Mouse (Mus musculus) stomach, embryonic 15.5 days (tissue): ENCODE measurements at regions not wholly inside any gene's neighbourhood (a gene's known extent, or its start where the extent isn't known, plus 50 kb on each side); places are given as distances from the start of the nearest gene placed in this dataset.

Experiments used
- ATAC-seq: fragments of 200-750 bp; cut with Nextera tagmentation; 2 replicates; pipeline ENCODE4 v1.8.0; 2017; ENCODE audit warnings: low read depth, moderate number of reproducible peaks, moderate TSS enrichment; ENCODE audit not compliant: insufficient read depth, low FRiP score
- H3K27ac ChIP-seq: fragments of 300-500 bp; sonication (generic); 2 replicates; pipeline ENCODE4 v1.5.1; 2015; ENCODE audit warnings: mild to moderate bottlenecking, inconsistent platforms
- H3K27me3 ChIP-seq: fragments of 300-500 bp; sonication (generic); replicated peaks from 2 replicates; pipeline ENCODE4 v1.6.1; 2015; ENCODE audit warnings: inconsistent platforms
- H3K36me3 ChIP-seq: fragments of 300-500 bp; sonication (generic); 2 replicates; pipeline ENCODE4 v1.6.1; 2015; ENCODE audit warnings: inconsistent platforms
- H3K4me1 ChIP-seq: fragments of 300-500 bp; sonication (generic); 2 replicates; pipeline ENCODE4 v1.6.1; 2015; ENCODE audit warnings: inconsistent platforms
- H3K4me2 ChIP-seq: fragments of 300-500 bp; sonication (generic); 2 replicates; pipeline ENCODE4 v1.6.1; 2015; ENCODE audit warnings: mild to moderate bottlenecking, inconsistent platforms
- H3K4me3 ChIP-seq: fragments of 300-500 bp; sonication (generic); replicated peaks from 2 replicates; pipeline ENCODE4 v1.5.1; 2015; ENCODE audit warnings: inconsistent platforms
- H3K9ac ChIP-seq: fragments of 300-500 bp; sonication (generic); 2 replicates; pipeline ENCODE4 v1.6.1; 2015; ENCODE audit warnings: inconsistent platforms
- H3K9me3 ChIP-seq: fragments of 300-500 bp; sonication (generic); 2 replicates; pipeline ENCODE4 v1.6.1; 2016; ENCODE audit warnings: inconsistent platforms
- WGBS: fragments of 180-500 bp; shearing (Covaris S2); methylation state at CpG from one replicate; pipeline ENCODE4 v1.1.7; 2015; 5-methylcytosine and 5-hydroxymethylcytosine counted together

DNA sequence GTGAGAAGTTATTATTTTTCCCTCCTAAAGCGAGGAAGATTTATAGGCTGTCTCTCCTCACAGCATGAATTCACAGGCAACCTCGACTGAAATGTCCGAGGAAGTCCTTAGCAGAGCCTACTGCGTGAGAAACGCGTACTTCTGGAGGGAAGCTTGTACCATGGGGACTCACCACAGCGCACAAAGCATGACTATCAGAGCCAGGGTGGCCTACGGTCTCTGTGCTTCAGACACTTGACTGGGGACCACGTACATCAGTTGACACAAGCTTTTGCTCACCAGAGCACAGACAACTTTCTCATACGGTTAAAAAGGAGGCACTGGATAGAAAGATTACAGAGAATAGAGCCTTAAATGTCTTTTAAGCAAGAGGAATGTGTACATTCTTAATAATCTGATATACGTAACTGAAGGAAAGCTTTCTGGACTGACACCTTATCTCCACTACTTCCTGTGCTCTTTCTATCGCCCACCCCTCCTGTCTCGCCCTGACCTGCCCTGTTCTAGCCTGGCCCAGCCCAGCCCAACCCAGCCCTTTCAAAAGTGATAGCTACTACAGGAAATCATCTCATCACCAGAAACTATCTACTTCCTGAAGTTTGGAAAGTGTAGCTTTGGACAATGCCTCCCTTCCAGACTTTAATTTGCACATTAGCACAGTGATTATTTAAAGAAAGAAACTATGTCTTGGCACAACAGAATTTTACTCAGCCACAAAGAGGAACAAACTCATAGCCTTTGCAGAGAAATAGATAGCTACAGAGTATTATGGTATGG is 104.2 kb upstream of the Krtap11-1 start:
- ATAC-seq = no peak
- Histone ChIP-seq H3K4me3 (no peak overlapping the region), H3K4me1 (no peaks in the 10 kb centered on the region), H3K9ac (no peak overlapping the region), H3K4me2 (no peak overlapping the region), H3K9me3 (no peaks in the 10 kb centered on the region), H3K36me3 (no peaks in the 10 kb centered on the region), H3K27me3 (no peaks in the 10 kb centered on the region), H3K27ac (no peak overlapping the region)
- WGBS = 57% methylated on average over 13 of the region's 13 CpGs

DNA sequence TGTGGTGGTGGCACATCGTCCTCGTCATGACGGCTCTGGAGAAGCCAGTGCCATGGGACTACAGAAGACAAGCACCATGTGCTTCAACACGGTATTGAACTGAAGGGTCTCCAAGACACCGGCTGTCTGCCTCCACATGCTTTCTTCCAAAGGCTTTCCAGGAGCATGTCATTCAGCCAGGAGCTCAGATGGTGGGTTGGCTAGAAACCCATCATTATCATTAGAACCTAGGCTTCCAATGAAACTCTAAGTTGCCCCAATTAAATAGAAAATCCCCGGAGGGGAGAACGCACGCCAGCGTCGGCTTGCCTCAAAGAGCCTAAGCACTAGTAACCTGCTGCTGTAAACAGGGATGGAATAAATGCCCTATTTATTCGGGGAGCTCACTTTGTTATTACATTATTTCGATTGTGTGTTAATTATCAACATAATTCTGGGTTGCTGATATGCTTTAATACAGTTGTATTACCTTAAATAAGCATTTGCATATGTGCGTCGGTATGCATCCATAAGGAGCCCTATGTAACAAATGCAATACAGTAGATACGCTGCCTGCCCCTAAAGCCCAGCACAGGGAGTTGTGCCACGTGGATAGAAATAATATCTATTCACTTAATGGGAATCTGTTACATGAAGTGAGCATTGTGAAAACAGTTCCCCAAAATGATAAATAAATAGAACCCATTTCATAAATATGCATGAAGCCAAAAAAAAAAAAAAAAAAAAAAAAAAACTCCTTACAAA is 103.3 kb upstream of the Krtap11-1 start:
- H3K27ac ChIP-seq = no peak overlapping the region
- H3K4me1 ChIP-seq = no peaks in the 10 kb centered on the region
- H3K27me3 ChIP-seq = no peaks in the 10 kb centered on the region
- H3K9me3 ChIP-seq = no peaks in the 10 kb centered on the region
- H3K4me2 ChIP-seq = no peak overlapping the region
- no peak overlapping the region for H3K9ac ChIP-seq
- H3K4me3 ChIP-seq = no peak overlapping the region
- no peaks in the 10 kb centered on the region for H3K36me3 ChIP-seq
- ATAC-seq = no peak
- 92% methylated on average over 16 of the region's 16 CpGs for WGBS

DNA sequence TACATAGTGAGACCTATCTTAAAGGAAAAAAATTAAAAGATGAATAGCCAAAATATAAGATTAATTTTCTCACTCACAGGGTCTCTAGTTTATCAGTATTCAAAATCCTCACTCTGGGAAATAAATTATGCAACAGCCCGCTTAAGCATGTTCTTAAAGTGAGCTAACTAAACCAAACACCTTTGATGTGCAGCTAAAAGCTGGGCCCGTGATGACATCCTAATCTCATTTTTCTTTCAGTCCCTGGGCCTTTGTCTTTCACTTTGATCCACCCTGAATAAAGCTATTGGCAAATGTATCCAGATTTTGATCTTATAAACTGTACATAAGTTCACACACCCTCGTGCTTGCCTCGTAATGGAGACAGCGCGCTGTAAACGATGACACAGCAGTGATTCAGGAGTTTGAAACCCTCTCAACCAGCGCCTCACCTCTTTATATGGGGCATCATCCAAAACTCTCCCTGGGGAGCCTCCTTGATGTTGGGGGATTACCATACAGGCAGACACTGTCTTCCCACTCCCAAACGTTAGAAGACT is 100.3 kb upstream of the Krtap11-1 start:
- Histone ChIP-seq H3K36me3 (no peaks in the 10 kb centered on the region), H3K9ac (no peak overlapping the region), H3K4me2 (no peak overlapping the region), H3K9me3 (no peaks in the 10 kb centered on the region), H3K27me3 (no peaks in the 10 kb centered on the region), H3K27ac (no peak overlapping the region), H3K4me3 (no peak overlapping the region), H3K4me1 (no peaks in the 10 kb centered on the region)
- 67% methylated on average over 9 of the region's 9 CpGs for WGBS
- ATAC-seq = no peak

DNA sequence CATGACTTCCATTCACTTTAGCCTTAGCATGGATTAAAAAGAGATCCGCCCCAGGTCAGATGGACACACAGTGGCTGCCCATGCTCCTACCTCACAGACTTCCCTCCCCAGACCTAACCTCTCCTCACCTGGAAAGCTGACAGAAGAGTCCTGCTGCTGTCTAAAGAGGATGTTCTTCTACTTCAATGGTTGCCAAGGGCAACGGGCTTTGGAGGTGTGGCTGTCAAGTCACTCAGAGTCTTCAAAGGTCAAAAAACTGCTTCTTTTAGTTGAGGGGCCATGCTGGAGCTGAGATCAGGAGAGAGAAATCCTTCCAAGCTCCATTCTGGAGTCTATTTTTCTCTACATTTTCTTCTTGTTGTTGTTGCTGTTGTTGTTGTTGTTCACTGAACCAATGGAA is 89.1 kb upstream of the Krtap11-1 start:
- Histone ChIP-seq H3K27me3 (no peaks in the 10 kb centered on the region), H3K9ac (no peak overlapping the region), H3K27ac (no peak overlapping the region), H3K36me3 (no peaks in the 10 kb centered on the region), H3K4me2 (no peak overlapping the region), H3K9me3 (no peaks in the 10 kb centered on the region), H3K4me3 (no peak overlapping the region), H3K4me1 (no peaks in the 10 kb centered on the region)
- WGBS = 63% methylated on average over 2 of the region's 2 CpGs
- ATAC-seq = no peak

DNA sequence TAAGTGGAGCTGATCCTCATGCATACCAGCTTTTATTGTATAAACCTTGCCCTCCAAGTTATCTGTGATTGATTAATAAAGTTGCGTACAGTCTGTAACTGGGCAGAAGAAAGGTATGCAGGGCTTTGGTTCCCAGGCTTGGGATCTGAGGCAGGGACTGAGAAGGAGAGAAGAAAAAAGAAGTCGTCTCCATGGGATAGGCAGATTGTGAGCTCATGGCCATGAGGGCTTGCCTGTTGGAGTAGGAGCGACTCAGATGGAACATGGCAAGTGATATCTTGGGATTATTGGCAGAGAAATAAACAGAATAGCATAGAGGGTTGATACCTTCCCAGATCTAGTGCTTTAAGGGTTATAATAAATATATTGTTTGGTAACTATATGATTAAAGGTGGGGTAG is 85.1 kb upstream of the Krtap11-1 start:
- no peak for ATAC-seq
- Histone ChIP-seq H3K4me3 (no peak overlapping the region), H3K27ac (no peak overlapping the region), H3K9ac (no peak overlapping the region), H3K4me2 (no peak overlapping the region), H3K36me3 (no peaks in the 10 kb centered on the region), H3K4me1 (no peaks in the 10 kb centered on the region), H3K9me3 (no peaks in the 10 kb centered on the region), H3K27me3 (no peaks in the 10 kb centered on the region)
- 71% methylated on average over 3 of the region's 3 CpGs for WGBS

DNA sequence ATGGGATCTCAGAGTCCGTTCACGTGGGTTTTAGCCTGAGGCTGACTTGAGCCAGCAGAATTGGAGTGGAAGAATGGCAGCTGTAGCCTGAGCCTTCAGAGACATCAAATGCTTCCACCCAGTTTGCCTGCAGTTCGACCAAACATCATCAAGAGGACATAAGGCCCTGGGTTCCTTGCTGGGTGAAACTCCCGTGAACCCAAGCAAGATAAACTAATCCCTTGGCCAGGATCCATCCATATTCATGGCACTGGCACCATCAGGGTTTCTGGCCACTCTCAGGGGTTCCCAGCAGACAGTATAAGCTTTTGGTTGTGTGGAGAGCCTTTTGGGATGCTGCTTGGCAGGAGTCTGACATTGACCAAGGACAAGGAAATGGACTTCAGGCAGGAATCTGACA is 77.7 kb upstream of the Krtap11-1 start:
- no peak overlapping the region for H3K9ac ChIP-seq
- no peaks in the 10 kb centered on the region for H3K9me3 ChIP-seq
- WGBS = 76% methylated on average over 4 of the region's 4 CpGs
- no peak for ATAC-seq
- H3K27me3 ChIP-seq = no peaks in the 10 kb centered on the region
- no peak overlapping the region for H3K4me3 ChIP-seq
- H3K27ac ChIP-seq = no peak overlapping the region
- no peak overlapping the region for H3K4me2 ChIP-seq
- H3K36me3 ChIP-seq = no peaks in the 10 kb centered on the region
- H3K4me1 ChIP-seq = no peaks in the 10 kb centered on the region

DNA sequence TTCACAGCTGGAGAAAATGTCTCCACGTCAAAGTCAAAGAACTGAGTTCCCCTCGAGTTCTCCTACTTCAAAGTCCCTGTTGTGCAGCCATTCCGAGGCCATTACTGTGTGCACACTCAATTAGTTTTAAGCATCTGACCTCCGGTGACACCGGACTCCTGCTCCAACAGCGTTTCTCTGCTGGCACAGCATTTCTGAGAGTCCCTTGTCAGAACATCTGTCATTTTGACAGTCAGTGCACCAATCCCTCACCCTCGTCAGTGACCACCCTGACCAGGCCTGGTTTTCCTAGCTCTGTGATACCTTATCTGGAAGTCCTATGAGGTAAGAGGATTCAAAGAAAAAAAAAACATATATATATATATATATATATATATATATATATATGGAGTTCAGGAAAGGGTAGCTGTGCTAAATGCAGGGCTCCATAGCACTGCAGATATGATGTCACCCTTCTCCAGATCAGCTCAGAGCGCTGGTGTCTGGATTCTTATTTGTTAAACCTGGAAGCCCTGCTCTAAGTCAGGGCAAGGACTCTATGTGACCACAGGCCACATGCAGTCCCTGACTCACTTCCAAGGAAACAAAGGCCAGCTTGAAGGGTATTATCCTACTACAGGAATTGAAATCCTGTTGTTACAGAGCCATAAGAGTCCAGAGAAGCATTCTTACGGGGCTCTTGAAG is 63.1 kb upstream of the Krtap11-1 start:
- H3K9me3 ChIP-seq = no peaks in the 10 kb centered on the region
- ATAC-seq = no peak
- H3K4me2 ChIP-seq = no peak overlapping the region
- no peaks in the 10 kb centered on the region for H3K4me1 ChIP-seq
- H3K4me3 ChIP-seq = no peak overlapping the region
- 35% methylated on average over 9 of the region's 9 CpGs for WGBS
- no peaks in the 10 kb centered on the region for H3K36me3 ChIP-seq
- H3K9ac ChIP-seq = no peak overlapping the region
- H3K27ac ChIP-seq = no peak overlapping the region
- no peaks in the 10 kb centered on the region for H3K27me3 ChIP-seq

DNA sequence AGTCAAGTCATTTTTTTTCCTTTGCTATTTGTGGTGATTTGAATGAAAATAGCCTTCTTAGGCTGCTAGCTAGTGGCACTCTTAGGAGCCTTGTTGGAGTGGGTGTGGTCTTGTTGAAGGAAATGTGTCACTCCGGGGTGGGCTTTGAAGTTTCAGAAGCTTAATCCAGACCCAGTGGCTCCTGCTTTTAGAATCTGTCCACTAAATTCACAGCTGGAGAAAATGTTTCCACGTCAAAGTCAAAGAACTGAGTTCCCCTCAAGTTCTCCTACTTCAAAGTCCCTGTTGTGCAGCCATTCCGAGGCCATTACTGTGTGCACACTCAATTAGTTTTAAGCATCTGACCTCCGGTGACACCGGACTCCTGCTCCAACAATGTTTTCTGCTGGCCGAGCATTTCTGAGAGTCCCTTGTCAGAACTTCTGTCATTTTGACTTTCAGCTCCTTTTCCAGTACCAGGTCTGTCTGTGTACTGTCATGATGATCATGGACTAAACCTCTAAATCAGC is 61.2 kb upstream of the Krtap11-1 start:
- Histone ChIP-seq H3K4me2 (no peak overlapping the region), H3K9ac (no peak overlapping the region), H3K4me3 (no peak overlapping the region), H3K27ac (no peak overlapping the region), H3K9me3 (no peaks in the 10 kb centered on the region), H3K36me3 (no peaks in the 10 kb centered on the region), H3K4me1 (no peaks in the 10 kb centered on the region), H3K27me3 (no peaks in the 10 kb centered on the region)
- ATAC-seq = no peak
- 53% methylated on average over 6 of the region's 6 CpGs for WGBS

DNA sequence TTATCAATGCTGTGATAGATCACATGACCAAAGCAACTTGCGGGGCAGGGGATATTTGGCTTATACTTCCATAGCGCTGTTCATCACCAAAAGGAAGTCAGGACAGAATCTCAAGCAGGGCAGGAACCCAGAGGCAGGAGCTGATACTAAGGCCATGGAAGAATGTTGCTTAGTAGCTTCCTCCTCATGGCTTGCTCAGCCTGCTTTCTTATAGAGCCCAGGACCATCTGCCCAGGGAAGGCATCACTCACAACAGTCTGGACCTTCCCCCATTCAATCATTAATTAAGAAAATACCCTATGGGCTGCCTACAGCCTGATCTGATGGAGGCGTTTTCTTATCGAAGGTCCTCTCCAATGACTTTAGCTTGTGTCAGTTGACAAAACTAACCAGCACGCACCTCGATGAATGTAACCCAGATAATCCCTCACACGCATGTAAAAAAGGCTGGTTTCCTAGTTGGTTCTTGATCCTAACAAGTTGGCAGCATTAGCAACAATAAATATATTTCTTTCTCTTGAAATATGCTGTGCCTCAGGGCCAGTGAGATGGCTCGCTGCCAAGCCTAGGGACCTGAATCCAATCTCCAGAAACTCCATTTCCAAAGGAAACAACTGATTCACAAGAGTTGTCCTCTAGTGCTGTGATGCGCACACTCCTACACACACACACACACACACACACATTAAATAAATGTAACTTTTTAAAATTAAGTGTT is 60.6 kb upstream of the Krtap11-1 start:
- no peak overlapping the region for H3K4me2 ChIP-seq
- no peaks in the 10 kb centered on the region for H3K36me3 ChIP-seq
- no peaks in the 10 kb centered on the region for H3K27me3 ChIP-seq
- ATAC-seq = no peak
- no peak overlapping the region for H3K4me3 ChIP-seq
- no peaks in the 10 kb centered on the region for H3K4me1 ChIP-seq
- WGBS = 90% methylated on average over 9 of the region's 9 CpGs
- no peak overlapping the region for H3K9ac ChIP-seq
- no peak overlapping the region for H3K27ac ChIP-seq
- H3K9me3 ChIP-seq = no peaks in the 10 kb centered on the region

DNA sequence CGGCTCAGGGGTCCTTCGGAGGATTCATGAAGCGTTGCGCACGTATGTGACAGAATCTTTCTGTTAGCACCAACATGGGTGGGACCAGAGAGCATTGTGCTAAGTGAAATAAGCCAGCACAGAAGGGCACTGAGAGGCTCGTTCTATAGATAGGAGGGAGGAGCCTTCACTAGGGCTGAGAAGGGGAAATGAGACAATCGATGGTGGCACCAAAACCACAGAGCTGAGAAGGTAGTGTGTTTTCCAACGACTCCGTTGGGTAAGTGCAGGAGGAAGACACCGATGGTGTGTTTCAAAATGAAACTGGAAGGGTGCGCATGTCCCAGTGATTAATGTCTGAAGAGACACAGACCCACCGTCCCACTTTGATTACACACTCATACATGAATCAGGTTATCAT is 54.7 kb upstream of the Krtap11-1 start:
- WGBS = 87% methylated on average over 12 of the region's 12 CpGs
- Histone ChIP-seq H3K36me3 (no peaks in the 10 kb centered on the region), H3K9ac (no peak overlapping the region), H3K27me3 (no peaks in the 10 kb centered on the region), H3K4me1 (no peaks in the 10 kb centered on the region), H3K27ac (no peak overlapping the region), H3K4me2 (no peak overlapping the region), H3K9me3 (no peaks in the 10 kb centered on the region), H3K4me3 (no peak overlapping the region)
- ATAC-seq = no peak

DNA sequence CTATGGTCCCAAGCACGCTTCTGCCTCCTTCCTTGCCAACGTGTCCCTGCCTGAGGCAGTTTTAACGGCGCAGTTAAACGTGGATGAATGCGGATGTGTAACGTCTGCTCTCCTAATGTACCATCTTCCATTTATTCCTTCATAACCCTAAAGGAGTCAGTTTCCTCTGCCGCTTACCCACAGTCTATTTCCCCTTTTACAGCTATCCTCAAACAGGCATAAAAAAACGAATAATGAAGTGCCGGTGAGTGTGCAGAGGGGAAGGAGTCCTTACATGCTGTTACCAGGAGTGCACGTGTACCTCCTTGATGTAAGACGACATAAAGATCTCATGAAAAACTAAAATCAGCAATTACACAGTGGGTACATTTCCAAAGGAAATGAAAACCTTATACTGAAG is 54.3 kb upstream of the Krtap11-1 start:
- 88% methylated on average over 12 of the region's 12 CpGs for WGBS
- H3K9me3 ChIP-seq = no peaks in the 10 kb centered on the region
- no peak overlapping the region for H3K4me3 ChIP-seq
- ATAC-seq = no peak
- H3K4me1 ChIP-seq = no peaks in the 10 kb centered on the region
- no peaks in the 10 kb centered on the region for H3K27me3 ChIP-seq
- H3K9ac ChIP-seq = no peak overlapping the region
- no peaks in the 10 kb centered on the region for H3K36me3 ChIP-seq
- H3K27ac ChIP-seq = no peak overlapping the region
- H3K4me2 ChIP-seq = no peak overlapping the region
